Mouse (Mus musculus) MEL (cell line): Measurements from ENCODE around the gene Utp11. TPM values are rescaled to one million over a fixed set of nuclear protein-coding genes. Genes with fewer than 3 reads are reported as not detected.

Source experiments
- DNase-seq: peaks from one replicate; pipeline ENCODE4 v3.0.0; 2011; ENCODE audit warnings: low read depth, low spot score
- H3K27ac ChIP-seq: 2 replicates; pipeline ENCODE4 v1.5.1; 2012; ENCODE audit warnings: low read depth, mild to moderate bottlenecking, control low read depth, low read length, moderate library complexity; ENCODE audit not compliant: control insufficient read depth
- H3K27me3 ChIP-seq, 2 experiments: fragments of 150-350 bp in 1 of 2; sonication (generic) in 1 of 2; 2 replicates each; pipeline ENCODE4 v1.6.1; 2012; ENCODE audit warnings: low read length in 2 of 2, mild to moderate bottlenecking in 2 of 2, improper control_type of control experiment in 1 of 2, moderate library complexity in 1 of 2; ENCODE audit not compliant: insufficient read depth in 2 of 2, control insufficient read depth in 1 of 2
- H3K36me3 ChIP-seq, 2 experiments: 2 replicates each; pipeline ENCODE4 v1.6.1; 2012 to 2014; ENCODE audit warnings: low read length in 2 of 2, improper control_type of control experiment in 1 of 2, inconsistent platforms in 1 of 2, mild to moderate bottlenecking in 1 of 2; ENCODE audit not compliant: insufficient read depth in 2 of 2, control insufficient read depth in 1 of 2
- H3K4me1 ChIP-seq, 2 experiments: fragments of 150-350 bp in 1 of 2; sonication (generic) in 1 of 2; 2 replicates each; pipeline ENCODE4 v1.6.1; 2012; ENCODE audit warnings: low read length in 2 of 2, improper control_type of control experiment in 1 of 2, mild to moderate bottlenecking in 1 of 2; ENCODE audit not compliant: insufficient read depth in 2 of 2, control insufficient read depth in 1 of 2
- H3K4me3 ChIP-seq, 2 experiments: fragments of 150-350 bp in 1 of 2; sonication (generic) in 1 of 2; 2 replicates each; pipeline ENCODE4 v1.5.1; 2012; ENCODE audit warnings: low read depth in 2 of 2, low read length in 2 of 2, mild to moderate bottlenecking in 2 of 2, moderate library complexity in 2 of 2, control low read depth in 1 of 2, improper control_type of control experiment in 1 of 2; ENCODE audit not compliant: control insufficient read depth in 1 of 2, insufficient read depth in 1 of 2
- H3K79me2 ChIP-seq: 2 replicates; pipeline ENCODE4 v1.6.1; 2012; ENCODE audit warnings: mild to moderate bottlenecking, low read length, moderate library complexity; ENCODE audit not compliant: control insufficient read depth, poor library complexity, insufficient read depth
- H3K9ac ChIP-seq: 2 replicates; pipeline ENCODE4 v1.6.1; 2012; ENCODE audit warnings: low read depth, mild to moderate bottlenecking, control low read depth, low read length, moderate library complexity; ENCODE audit not compliant: control insufficient read depth, poor library complexity, severe bottlenecking
- H3K9me3 ChIP-seq: fragments of 150-350 bp; sonication (generic); replicated peaks from 2 replicates; pipeline ENCODE4 v1.6.1; 2012; ENCODE audit warnings: mild to moderate bottlenecking, low read length, improper control_type of control experiment, moderate library complexity; ENCODE audit not compliant: insufficient read depth
- BHLHE40 ChIP-seq: IDR thresholded peaks from 2 replicates; pipeline ENCODE4 v1.6.1; 2012; ENCODE audit warnings: low read depth, mild to moderate bottlenecking, inconsistent platforms, low read length, improper control_type of control experiment, borderline replicate concordance
- CHD1 ChIP-seq: IDR thresholded peaks from 2 replicates; pipeline ENCODE4 v1.6.1; 2012; ENCODE audit warnings: low read depth, mild to moderate bottlenecking, inconsistent platforms, low read length, improper control_type of control experiment
- CHD2 ChIP-seq: IDR thresholded peaks from 2 replicates; pipeline ENCODE4 v1.6.1; 2011; ENCODE audit warnings: low read length, improper control_type of control experiment
- CTCF ChIP-seq, 3 experiments: IDR thresholded peaks in 2 of 3; conservative IDR thresholded peaks in 1 of 3; 2 replicates each; pipeline ENCODE4 v1.5.1; 2011 to 2012; ENCODE audit warnings: low read length in 3 of 3, low read depth in 2 of 3, mild to moderate bottlenecking in 2 of 3, improper control_type of control experiment in 1 of 3, inconsistent platforms in 1 of 3, mixed read lengths in 1 of 3, moderate library complexity in 1 of 3; ENCODE audit not compliant: control insufficient read depth in 1 of 3, insufficient read depth in 1 of 3, poor library complexity in 1 of 3, severe bottlenecking in 1 of 3
- E2F4 ChIP-seq: IDR thresholded peaks from 2 replicates; pipeline ENCODE4 v1.6.1; 2011; ENCODE audit warnings: low read depth, low read length, improper control_type of control experiment, borderline replicate concordance
- ELF1 ChIP-seq: IDR thresholded peaks from 2 replicates; pipeline ENCODE4 v1.6.1; 2014; ENCODE audit warnings: low read depth, mild to moderate bottlenecking, inconsistent platforms, low read length, improper control_type of control experiment, moderate library complexity
- EP300 ChIP-seq, 2 experiments: IDR thresholded peaks; 2 replicates each; pipeline ENCODE4 v1.6.1; 2011; ENCODE audit warnings: improper control_type of control experiment in 2 of 2, low read length in 2 of 2, low read depth in 1 of 2, mild to moderate bottlenecking in 1 of 2
- ETS1 ChIP-seq: IDR thresholded peaks from 2 replicates; pipeline ENCODE4 v1.6.1; 2012; ENCODE audit warnings: low read depth, mild to moderate bottlenecking, inconsistent platforms, low read length, improper control_type of control experiment, moderate library complexity
- GABPA ChIP-seq: IDR thresholded peaks from 2 replicates; pipeline ENCODE4 v1.6.1; 2012; ENCODE audit warnings: low read depth, mild to moderate bottlenecking, inconsistent platforms, low read length, improper control_type of control experiment, moderate library complexity
- HCFC1 ChIP-seq: IDR thresholded peaks from 2 replicates; pipeline ENCODE4 v1.6.1; 2012; ENCODE audit warnings: low read depth, mild to moderate bottlenecking, inconsistent platforms, low read length, improper control_type of control experiment, moderate library complexity
- JUND ChIP-seq: IDR thresholded peaks from 2 replicates; pipeline ENCODE4 v1.6.1; 2011; ENCODE audit warnings: low read depth, mild to moderate bottlenecking, improper control_type of control experiment, low read length
- KAT2A ChIP-seq: conservative IDR thresholded peaks from 2 replicates; pipeline ENCODE4 v1.6.1; 2012; ENCODE audit warnings: low read depth, low read length, improper control_type of control experiment, inconsistent platforms
- MAFK ChIP-seq: IDR thresholded peaks from 2 replicates; pipeline ENCODE4 v1.6.1; 2011; ENCODE audit warnings: low read depth, mild to moderate bottlenecking, low read length, improper control_type of control experiment, borderline replicate concordance
- MAX ChIP-seq: IDR thresholded peaks from 2 replicates; pipeline ENCODE4 v1.6.1; 2011; ENCODE audit warnings: low read length, improper control_type of control experiment
- MAZ ChIP-seq: IDR thresholded peaks from 2 replicates; pipeline ENCODE4 v1.6.1; 2012; ENCODE audit warnings: low read depth, mild to moderate bottlenecking, inconsistent platforms, low read length, improper control_type of control experiment
- MEF2A ChIP-seq: IDR thresholded peaks from 2 replicates; pipeline ENCODE4 v1.6.1; 2014; ENCODE audit warnings: low read depth, mild to moderate bottlenecking, inconsistent platforms, low read length, improper control_type of control experiment; ENCODE audit not compliant: poor library complexity, insufficient replicate concordance, severe bottlenecking; ENCODE audit errors: extremely low read depth
- MXI1 ChIP-seq: IDR thresholded peaks from 2 replicates; pipeline ENCODE4 v1.6.1; 2011; ENCODE audit warnings: mild to moderate bottlenecking, low read depth, low read length, improper control_type of control experiment
- MYC ChIP-seq: IDR thresholded peaks from 2 replicates; pipeline ENCODE4 v1.6.1; 2011; ENCODE audit warnings: low read depth, mild to moderate bottlenecking, low read length, improper control_type of control experiment, moderate library complexity
- NELFE ChIP-seq: IDR thresholded peaks from 2 replicates; pipeline ENCODE4 v1.6.1; 2011; ENCODE audit warnings: low read depth, low read length, improper control_type of control experiment
- NRF1 ChIP-seq: IDR thresholded peaks from 2 replicates; pipeline ENCODE4 v1.6.1; 2014; ENCODE audit warnings: low read depth, mild to moderate bottlenecking, inconsistent platforms, low read length, improper control_type of control experiment, moderate library complexity; ENCODE audit not compliant: poor library complexity, insufficient read depth, severe bottlenecking
- POLR2A ChIP-seq, 2 experiments: IDR thresholded peaks; 2 replicates each; pipeline ENCODE4 v1.6.1; 2011 to 2012; ENCODE audit warnings: low read length in 2 of 2, mild to moderate bottlenecking in 2 of 2, control low read depth in 1 of 2, improper control_type of control experiment in 1 of 2, low read depth in 1 of 2, moderate library complexity in 1 of 2; ENCODE audit not compliant: control insufficient read depth in 1 of 2, insufficient read depth in 1 of 2, poor library complexity in 1 of 2
- POLR2AphosphoS2 ChIP-seq: IDR thresholded peaks from 2 replicates; pipeline ENCODE4 v1.6.1; 2011; ENCODE audit warnings: low read length, improper control_type of control experiment
- RAD21 ChIP-seq: IDR thresholded peaks from 2 replicates; pipeline ENCODE4 v1.6.1; 2011; ENCODE audit warnings: mild to moderate bottlenecking, low read depth, low read length, improper control_type of control experiment
- RCOR1 ChIP-seq: IDR thresholded peaks from 2 replicates; pipeline ENCODE4 v1.6.1; 2012; ENCODE audit warnings: low read depth, mild to moderate bottlenecking, inconsistent platforms, low read length, improper control_type of control experiment
- SIN3A ChIP-seq: IDR thresholded peaks from 2 replicates; pipeline ENCODE4 v1.6.1; 2012; ENCODE audit warnings: low read length, improper control_type of control experiment, inconsistent platforms
- SMC3 ChIP-seq: IDR thresholded peaks from 2 replicates; pipeline ENCODE4 v1.6.1; 2011; ENCODE audit warnings: low read depth, low read length, improper control_type of control experiment
- TAL1 ChIP-seq: IDR thresholded peaks from 2 replicates; pipeline ENCODE4 v1.6.1; 2012; ENCODE audit warnings: mild to moderate bottlenecking, inconsistent platforms, low read length, moderate library complexity, mixed read lengths
- TBP ChIP-seq: IDR thresholded peaks from 2 replicates; pipeline ENCODE4 v1.8.0; 2011; ENCODE audit warnings: low read depth, low read length, improper control_type of control experiment
- TCF12 ChIP-seq: IDR thresholded peaks from 2 replicates; pipeline ENCODE4 v1.6.1; 2014; ENCODE audit warnings: low read depth, mild to moderate bottlenecking, inconsistent platforms, low read length, improper control_type of control experiment, moderate library complexity
- UBTF ChIP-seq: IDR thresholded peaks from 2 replicates; pipeline ENCODE4 v1.6.1; 2012; ENCODE audit warnings: low read depth, mild to moderate bottlenecking, inconsistent platforms, low read length, improper control_type of control experiment, moderate library complexity, borderline replicate concordance; ENCODE audit not compliant: insufficient read depth
- USF2 ChIP-seq, 2 experiments: IDR thresholded peaks; 2 replicates each; pipeline ENCODE4 v1.6.1; 2011 to 2012; ENCODE audit warnings: improper control_type of control experiment in 2 of 2, low read length in 2 of 2, borderline replicate concordance in 1 of 2, inconsistent platforms in 1 of 2, low read depth in 1 of 2, mild to moderate bottlenecking in 1 of 2; ENCODE audit not compliant: insufficient read depth in 1 of 2
- ZC3H11A ChIP-seq: IDR thresholded peaks from 2 replicates; pipeline ENCODE4 v1.6.1; 2012; ENCODE audit warnings: low read depth, mild to moderate bottlenecking, inconsistent platforms, low read length, improper control_type of control experiment
- ZKSCAN1 ChIP-seq: IDR thresholded peaks from 2 replicates; pipeline ENCODE4 v1.6.1; 2012; ENCODE audit warnings: low read depth, mild to moderate bottlenecking, inconsistent platforms, low read length, improper control_type of control experiment, moderate library complexity
- ZMIZ1 ChIP-seq: IDR thresholded peaks from 2 replicates; pipeline ENCODE4 v1.6.1; 2012; ENCODE audit warnings: low read depth, mild to moderate bottlenecking, inconsistent platforms, low read length, improper control_type of control experiment, moderate library complexity
- ZNF384 ChIP-seq: IDR thresholded peaks from 2 replicates; pipeline ENCODE4 v1.6.1; 2012; ENCODE audit warnings: low read depth, mild to moderate bottlenecking, inconsistent platforms, low read length, improper control_type of control experiment
- polyA plus RNA-seq, 2 experiments: library from polyadenylated mRNA; stranded (reverse) in 1 of 2; unstranded in 1 of 2; fragments of >175 nt in 1 of 2; fragments of >200 nt in 1 of 2; gene quantifications; 2 replicates each; pipeline versions ENCODE4 v1.2.1 to v1.2.4; 2012; ENCODE audit warnings: low replicate concordance in 2 of 2, low read depth in 1 of 2; ENCODE audit not compliant: insufficient read length in 2 of 2, insufficient read depth in 1 of 2, missing spikeins in 1 of 2
- total RNA-seq: library from RNA; depleted of rRNA; stranded (reverse); fragments of 300-350 nt; gene quantifications from 2 replicates; pipeline ENCODE4 v1.2.3, GENCODE M21; 2012; rRNA removed

The Utp11 gene
- total RNA-seq (65.3 and 68.3 TPM in 2 replicates), polyA plus RNA-seq (10 to 100 TPM in 1 of 2 experiments, not detected in 1; 86.9 TPM)

DNA sequence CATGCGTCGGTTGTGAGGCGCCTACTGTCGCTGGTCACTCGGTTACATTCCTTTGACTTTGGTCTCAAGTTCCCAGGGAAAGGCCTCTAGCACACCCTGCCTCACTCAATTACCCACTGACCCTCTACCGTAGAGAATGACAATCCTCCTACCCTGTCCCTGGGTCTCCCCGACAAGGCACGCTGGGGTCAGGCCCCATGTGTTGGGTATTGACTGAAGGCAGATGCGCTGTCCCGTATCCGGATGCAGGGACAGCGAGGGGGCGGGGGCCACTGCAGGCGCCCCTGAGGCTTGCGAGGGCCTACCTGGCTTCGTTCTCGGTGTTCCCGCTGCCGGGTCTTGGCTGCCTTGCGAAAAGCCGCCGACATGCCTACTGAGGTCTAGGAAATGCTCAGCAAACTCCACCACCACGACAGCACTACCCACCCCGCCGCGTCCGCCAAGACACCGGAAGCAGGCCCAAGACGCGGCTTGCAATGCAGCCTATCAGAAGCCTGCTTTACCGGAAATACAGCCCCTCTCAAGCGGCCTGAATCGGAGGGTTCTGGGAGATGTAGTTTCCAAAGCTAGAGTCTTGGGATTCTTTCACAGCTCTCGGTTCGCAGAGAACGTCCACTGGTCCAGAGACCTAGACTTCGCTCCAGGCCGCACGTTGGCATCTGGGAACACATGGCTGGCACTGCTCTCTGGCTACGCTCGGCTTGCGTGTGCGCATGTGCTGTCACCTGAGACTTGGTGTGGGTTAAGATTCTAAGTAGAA is at the start of gene Utp11:
TSS of gene Utp11 (minus strand) at position 466 of the 760 bp plus-strand sequence.
- Histone ChIP-seq H3K36me3 (peaks cover under 1 to 24% of the 10 kb centered on the region in 2 experiments; a peak in 3 of 4 replicates), H3K27ac (peak within 1 kb of the TSS; percentile 62), H3K27me3 (no peaks in the 10 kb centered on the region), H3K4me3 (peak within 1 kb of the TSS; percentile 91 to 99), H3K9ac (peak within 1 kb of the TSS; percentile 93), H3K4me1 (peaks cover 2 to 25% of the 10 kb centered on the region in 2 experiments; a peak in 3 of 4 replicates), H3K9me3 (no peaks in the 10 kb centered on the region), H3K79me2 (peaks cover 38% of the 10 kb centered on the region)
- DNase-seq = peak; percentile 95
- TF ChIP-seq NELFE (peak; percentile 83), NRF1 (peak; percentile 41; the same call in 1 of the 2 replicates), RAD21 (no peak), JUND (no peak), MAX (peak; percentile 67), MAFK (no peak), GABPA (no peak), UBTF (no peak), ETS1 (no peak), RCOR1 (no peak), POLR2AphosphoS2 (peak; percentile 71), TCF12 (no peak), ZC3H11A (no peak), TAL1 (no peak), USF2 (IDR thresholded peaks at IDR 0.05; ENCODE audit: borderline replicate concordance in 1 of 2, insufficient read depth in 1 of 2, low read depth in 1 of 2, low read length in 2 of 2) (no peak), CHD2 (peak; percentile 64), CTCF (IDR thresholded peaks at IDR 0.05 in 2 of 3, conservative IDR thresholded peaks at IDR 0.05 in 1 of 3; ENCODE audit: control insufficient read depth in 1 of 3, insufficient read depth in 1 of 3, low read depth in 2 of 3, low read length in 3 of 3, poor library complexity in 1 of 3, severe bottlenecking in 1 of 3) (no peak), TBP (peak; percentile 80), ELF1 (peak; percentile 78), SIN3A (peak; percentile 80), MXI1 (peak; percentile 82), HCFC1 (peak; percentile 100), SMC3 (no peak), BHLHE40 (no peak), ZMIZ1 (peak; percentile 41; the same call in 1 of the 2 replicates), MEF2A (no peak), MAZ (peak; percentile 23; the same call in 1 of the 2 replicates), POLR2A (IDR thresholded peaks at IDR 0.05; ENCODE audit: control insufficient read depth in 1 of 2, insufficient read depth in 1 of 2, low read depth in 1 of 2, low read length in 2 of 2, poor library complexity in 1 of 2) (peak; percentile 71 to 85), CHD1 (no peak), ZKSCAN1 (no peak), E2F4 (no peak), ZNF384 (0 out of 2 replicates have a peak, but pooled peaks have one; percentile 2), EP300 (IDR thresholded peaks at IDR 0.05; ENCODE audit: low read depth in 1 of 2, low read length in 2 of 2) (0 out of 4 replicates have a peak, but pooled peaks of 1 of the 2 experiments have one; percentile 8), MYC (peak; percentile 59; the same call in 1 of the 2 replicates), KAT2A (peak; percentile 95)
